Mouse (Mus musculus) liver, postnatal 0 days (tissue): ENCODE results near the gene Rbms3.

Source experiments
- CTCF ChIP-seq: sonication (generic); IDR thresholded peaks from 2 replicates; pipeline ENCODE4 v1.5.1; 2016; ENCODE audit warnings: antibody characterized with exemption, low read depth
- EP300 ChIP-seq: IDR thresholded peaks from 2 replicates; pipeline ENCODE4 v1.6.1; 2016; ENCODE audit warnings: antibody characterized with exemption, low read depth, mild to moderate bottlenecking

GRCm38 (mm10) chr9:117188406-117188805 lies 441.3 kb downstream of the Rbms3 start:
- TF ChIP-seq CTCF (no peak), EP300 (no peak)
